Mouse (Mus musculus) forebrain, embryonic 12.5 days (tissue): ENCODE results near the gene Mthfr. TPM values are rescaled to one million over a fixed set of nuclear protein-coding genes. Genes with fewer than 3 reads are reported as not detected.
"Not testable (repeated sequence)": the region's sequence is repeated elsewhere in the genome, so short reads cannot be mapped to it uniquely, and the experiment has no call there.

Experiments used
- ATAC-seq: fragments of 200-750 bp; cut with Nextera tagmentation; 2 replicates; pipeline ENCODE4 v1.8.0; 2017; ENCODE audit warnings: moderate TSS enrichment; ENCODE audit not compliant: low FRiP score
- H3K27ac ChIP-seq: fragments of 300-500 bp; sonication (generic); 2 replicates; pipeline ENCODE4 v1.5.1; 2016; ENCODE audit warnings: mild to moderate bottlenecking
- H3K27me3 ChIP-seq: fragments of 300-500 bp; sonication (generic); 2 replicates; pipeline ENCODE4 v1.6.1; 2016; ENCODE audit warnings: mild to moderate bottlenecking
- H3K36me3 ChIP-seq: fragments of 300-500 bp; sonication (generic); replicated peaks from 2 replicates; pipeline ENCODE4 v1.6.1; 2016; ENCODE audit warnings: mild to moderate bottlenecking
- H3K4me1 ChIP-seq: fragments of 300-500 bp; sonication (generic); 2 replicates; pipeline ENCODE4 v1.6.1; 2016
- H3K4me2 ChIP-seq: fragments of 300-500 bp; sonication (generic); 2 replicates; pipeline ENCODE4 v1.6.1; 2016; ENCODE audit warnings: mild to moderate bottlenecking, moderate library complexity
- H3K4me3 ChIP-seq: fragments of 300-500 bp; sonication (generic); replicated peaks from 2 replicates; pipeline ENCODE4 v1.5.1; 2016; ENCODE audit warnings: mild to moderate bottlenecking
- H3K9ac ChIP-seq: fragments of 300-500 bp; sonication (generic); 2 replicates; pipeline ENCODE4 v1.6.1; 2016; ENCODE audit warnings: mild to moderate bottlenecking
- H3K9me3 ChIP-seq: fragments of 300-500 bp; sonication (generic); 2 replicates; pipeline ENCODE4 v1.6.1; 2016
- WGBS: fragments of 180-500 bp; shearing (Covaris S2); methylation state at CpG from one replicate; pipeline ENCODE4 v1.1.7; 2016; 5-methylcytosine and 5-hydroxymethylcytosine counted together
- polyA plus RNA-seq: library from polyadenylated mRNA; unstranded; fragments of >200 nt; fragmentation: Nextera tagmentation; extraction: Ambion mirVana; gene quantifications from 2 replicates; pipeline ENCODE4 v1.2.1, GENCODE M21; 2016

Gene Mthfr
- polyA plus RNA-seq, 1 experiment from 2014 or later: 28.7 TPM

DNA sequence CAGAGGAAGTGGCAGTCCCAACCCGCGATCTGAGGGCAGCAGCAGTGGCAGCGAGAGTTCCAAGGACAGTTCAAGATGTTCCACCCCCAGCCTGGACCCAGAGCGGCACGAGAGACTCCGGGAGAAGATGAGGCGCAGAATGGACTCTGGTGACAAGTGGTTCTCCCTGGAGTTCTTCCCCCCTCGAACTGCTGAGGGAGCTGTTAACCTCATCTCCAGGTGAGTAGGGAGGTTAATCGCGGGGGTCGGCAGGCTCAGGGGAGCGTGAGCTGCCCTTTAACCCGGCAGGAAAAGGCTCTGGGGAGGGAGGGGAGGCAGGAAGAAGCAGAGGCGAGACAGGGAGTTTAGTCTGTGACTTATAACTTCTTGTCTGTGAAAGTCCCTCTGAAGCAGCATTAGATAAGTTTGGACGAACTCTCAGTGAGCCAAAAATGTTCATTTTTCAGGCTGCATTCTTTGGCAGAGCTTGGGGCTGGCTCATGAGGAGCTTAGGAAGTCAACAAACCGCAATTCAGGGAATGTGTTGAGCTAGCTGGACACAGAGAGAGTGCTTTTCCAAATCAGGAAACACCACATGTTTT lies 2.8 kb downstream of the Mthfr start:
- Histone ChIP-seq H3K9ac (peak overlapping the region; percentile 66), H3K4me3 (peak overlapping the region; percentile 45), H3K36me3 (peaks cover 34% of the 10 kb centered on the region), H3K27me3 (no peaks in the 10 kb centered on the region), H3K4me1 (peaks cover 69% of the 10 kb centered on the region), H3K4me2 (peak overlapping the region; percentile 64), H3K27ac (peak overlapping the region; percentile 83), H3K9me3 (no peaks in the 10 kb centered on the region)
- no peak for ATAC-seq
- WGBS: 6% methylated on average over 16 of the region's 16 CpGs

DNA sequence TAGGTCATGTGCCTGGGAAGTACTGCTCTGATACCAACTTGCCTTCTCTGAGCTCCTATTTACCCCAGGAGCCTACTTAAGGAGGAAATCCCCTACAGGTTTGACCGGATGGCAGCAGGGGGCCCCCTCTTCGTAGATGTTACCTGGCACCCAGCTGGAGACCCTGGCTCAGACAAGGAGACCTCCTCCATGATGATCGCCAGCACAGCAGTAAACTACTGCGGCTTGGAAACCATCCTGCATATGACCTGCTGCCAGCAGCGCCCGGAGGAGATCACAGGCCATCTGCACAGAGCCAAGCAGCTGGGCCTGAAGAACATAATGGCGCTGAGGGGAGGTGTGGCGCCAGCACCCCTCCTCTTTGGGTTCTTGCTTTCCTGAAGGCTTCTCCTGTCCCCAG lies 4.5 kb downstream of the Mthfr start:
- WGBS: 93% methylated on average over 7 of the region's 8 CpGs
- peaks cover 60% of the 10 kb centered on the region for H3K4me1 ChIP-seq
- not testable (repeated sequence) for H3K9me3 ChIP-seq

DNA sequence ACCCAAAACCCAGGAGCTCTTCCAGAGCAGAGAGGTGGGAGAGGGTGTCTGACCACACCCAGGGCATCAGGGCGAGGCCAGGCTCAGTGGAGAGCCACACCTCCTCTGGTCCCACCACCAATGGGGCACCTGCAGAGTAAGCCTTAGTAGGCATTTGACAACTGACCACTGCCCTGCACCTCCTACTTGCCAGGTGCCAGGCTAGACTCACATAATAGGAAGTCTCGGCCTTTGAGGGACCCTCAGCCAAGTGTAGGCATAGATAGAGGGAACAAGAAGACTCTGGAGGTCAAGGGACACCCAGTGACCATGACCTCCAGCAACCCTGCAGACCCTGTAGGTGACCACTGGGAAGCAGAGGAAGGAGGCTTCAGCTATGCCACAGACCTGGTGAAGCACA lies 5.2 kb downstream of the Mthfr start:
- no peak overlapping the region for H3K4me2 ChIP-seq
- no peak overlapping the region for H3K4me3 ChIP-seq
- 100% methylated on average over 2 of the region's 2 CpGs for WGBS
- no peak overlapping the region for H3K9ac ChIP-seq
- peaks cover 58% of the 10 kb centered on the region for H3K4me1 ChIP-seq
- no peak overlapping the region for H3K27ac ChIP-seq
- ATAC-seq: no peak
- no peaks in the 10 kb centered on the region for H3K27me3 ChIP-seq
- H3K9me3 ChIP-seq: no peaks in the 10 kb centered on the region
- H3K36me3 ChIP-seq: peaks cover 52% of the 10 kb centered on the region

More for the DNA sequence above, 4.5 kb downstream of the Mthfr start:
- not testable (repeated sequence) for H3K27ac ChIP-seq, H3K27me3 ChIP-seq, ATAC-seq, H3K9ac ChIP-seq, H3K4me3 ChIP-seq
- 0 out of 2 replicates have a peak overlapping the region, but pooled peaks have one; percentile 13 for H3K4me2 ChIP-seq
- peaks cover 44% of the 10 kb centered on the region for H3K36me3 ChIP-seq

DNA sequence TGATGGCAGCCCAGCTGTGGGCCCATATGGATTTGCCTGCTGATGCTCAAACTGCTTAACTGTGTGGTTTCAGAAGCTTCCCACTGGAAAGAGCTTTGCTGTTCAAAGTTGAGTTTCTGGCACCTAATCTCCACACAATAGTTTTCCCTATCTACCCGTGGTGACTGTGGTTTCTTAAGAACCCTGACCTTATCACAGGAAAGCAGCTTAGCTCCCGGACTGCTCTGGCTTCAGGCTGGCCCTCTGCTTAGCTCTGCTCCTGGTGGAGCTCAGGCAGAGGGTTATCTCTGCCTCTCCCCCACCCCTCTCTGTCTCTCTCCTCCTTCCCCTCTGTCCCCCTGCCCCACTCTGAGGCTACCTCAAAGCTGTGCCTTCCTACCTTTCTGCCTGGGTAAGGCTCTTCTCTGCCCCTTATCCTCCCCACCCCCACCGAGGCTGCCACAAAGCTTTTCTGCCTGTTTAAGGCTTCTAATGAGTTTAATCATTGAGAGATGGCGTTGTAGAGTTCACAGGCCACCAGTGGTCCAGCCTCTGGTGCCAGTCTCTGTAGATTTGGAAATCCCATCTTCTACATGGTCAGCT lies 7.7 kb downstream of the Mthfr start:
- Histone ChIP-seq H3K4me1 (peaks cover 34% of the 10 kb centered on the region), H3K4me3 (no peak overlapping the region), H3K9me3 (no peaks in the 10 kb centered on the region), H3K27ac (no peak overlapping the region), H3K27me3 (no peaks in the 10 kb centered on the region), H3K4me2 (no peak overlapping the region), H3K36me3 (peaks cover 74% of the 10 kb centered on the region), H3K9ac (0 out of 2 replicates have a peak overlapping the region, but pooled peaks have one; percentile 12)
- 50% methylated on average over 4 of the region's 4 CpGs for WGBS
- no peak for ATAC-seq

DNA sequence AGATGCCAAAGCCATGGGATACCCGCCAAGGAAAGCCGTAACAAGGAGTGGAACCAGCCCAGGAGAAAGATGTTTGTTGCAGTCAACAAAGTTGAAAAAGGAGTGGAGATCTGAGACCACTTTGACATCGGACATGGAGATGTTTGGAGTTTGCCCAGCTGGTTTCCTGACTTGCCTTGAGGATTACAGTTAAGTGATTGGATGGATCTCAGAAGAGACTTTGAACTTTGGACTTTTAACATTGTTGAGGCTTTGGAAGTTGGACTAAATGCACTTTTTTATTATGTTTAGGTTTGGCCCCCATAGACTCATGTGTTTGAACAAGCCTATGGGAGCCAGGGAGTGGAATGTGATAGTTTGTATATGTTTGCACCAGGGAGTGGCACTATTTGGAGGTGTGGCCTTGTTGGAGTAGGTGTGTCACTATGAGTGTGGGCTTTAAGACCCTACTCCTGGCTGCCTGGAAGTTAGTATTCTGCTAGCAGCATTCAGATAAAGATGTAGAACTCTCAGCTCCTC lies 11.6 kb downstream of the Mthfr start:
- H3K27ac ChIP-seq, ATAC-seq, H3K27me3 ChIP-seq, H3K4me2 ChIP-seq, H3K4me3 ChIP-seq, H3K9me3 ChIP-seq, H3K4me1 ChIP-seq, H3K9ac ChIP-seq: not testable (repeated sequence)
- 94% methylated on average over 3 of the region's 3 CpGs for WGBS
- peaks cover 88% of the 10 kb centered on the region for H3K36me3 ChIP-seq

DNA sequence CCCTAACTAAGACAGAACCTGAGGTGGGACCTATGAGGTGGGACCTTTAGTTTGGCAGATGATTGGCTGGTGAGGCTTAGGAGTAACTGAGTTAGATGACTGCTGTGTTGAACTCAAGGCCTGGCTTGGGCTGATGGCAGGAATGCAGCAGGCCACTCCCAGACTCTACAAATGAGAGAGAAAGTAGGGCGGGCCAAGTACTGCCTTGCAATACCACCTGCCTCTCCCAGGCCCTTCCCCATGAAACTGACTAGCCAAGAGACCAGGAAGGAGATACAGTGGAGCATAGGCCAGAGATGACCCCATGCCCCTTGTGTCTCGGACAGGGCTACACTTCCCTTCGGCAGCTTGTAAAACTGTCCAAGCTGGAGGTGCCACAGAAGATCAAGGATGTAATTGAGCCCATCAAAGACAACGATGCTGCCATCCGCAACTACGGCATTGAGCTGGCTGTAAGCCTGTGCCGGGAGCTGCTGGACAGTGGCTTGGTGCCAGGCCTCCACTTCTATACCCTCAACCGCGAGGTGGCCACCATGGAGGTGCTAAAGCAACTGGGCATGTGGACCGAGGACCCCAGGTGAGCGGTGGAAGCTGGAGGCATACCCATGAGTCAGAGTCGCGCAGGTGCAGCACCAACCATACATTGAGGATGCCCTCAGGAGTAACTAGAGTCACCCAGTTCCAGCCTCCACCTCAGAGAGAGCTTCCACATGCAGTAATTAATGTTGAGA lies 12.3 kb downstream of the Mthfr start:
- Histone ChIP-seq H3K9me3 (no peaks in the 10 kb centered on the region), H3K4me3 (no peak overlapping the region), H3K9ac (no peak overlapping the region), H3K36me3 (peaks cover 88% of the 10 kb centered on the region), H3K4me2 (no peak overlapping the region), H3K27ac (no peak overlapping the region), H3K27me3 (no peaks in the 10 kb centered on the region), H3K4me1 (peaks cover 4% of the 10 kb centered on the region; the same call in 1 of the 2 replicates)
- WGBS: 95% methylated on average over 13 of the region's 13 CpGs
- no peak for ATAC-seq

DNA sequence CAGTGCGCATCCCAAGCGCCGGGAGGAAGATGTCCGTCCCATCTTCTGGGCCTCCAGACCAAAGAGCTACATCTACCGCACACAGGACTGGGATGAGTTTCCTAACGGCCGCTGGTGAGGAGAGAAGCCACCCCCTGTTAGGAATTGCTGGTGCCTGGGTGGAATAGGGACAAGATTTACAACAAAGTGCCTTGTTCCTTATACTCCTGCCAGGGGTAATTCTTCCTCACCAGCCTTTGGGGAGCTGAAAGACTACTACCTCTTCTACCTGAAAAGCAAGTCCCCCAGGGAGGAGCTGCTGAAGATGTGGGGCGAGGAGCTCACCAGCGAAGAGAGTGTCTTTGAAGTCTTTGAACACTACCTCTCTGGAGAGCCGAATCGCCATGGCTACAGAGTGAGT lies 13.0 kb downstream of the Mthfr start:
- WGBS: 87% methylated on average over 11 of the region's 11 CpGs
- Histone ChIP-seq H3K9me3 (no peaks in the 10 kb centered on the region), H3K27ac (no peak overlapping the region), H3K9ac (no peak overlapping the region), H3K4me2 (no peak overlapping the region), H3K36me3 (peaks cover 91% of the 10 kb centered on the region), H3K4me1 (no peaks in the 10 kb centered on the region), H3K4me3 (no peak overlapping the region), H3K27me3 (no peaks in the 10 kb centered on the region)
- ATAC-seq: no peak

DNA sequence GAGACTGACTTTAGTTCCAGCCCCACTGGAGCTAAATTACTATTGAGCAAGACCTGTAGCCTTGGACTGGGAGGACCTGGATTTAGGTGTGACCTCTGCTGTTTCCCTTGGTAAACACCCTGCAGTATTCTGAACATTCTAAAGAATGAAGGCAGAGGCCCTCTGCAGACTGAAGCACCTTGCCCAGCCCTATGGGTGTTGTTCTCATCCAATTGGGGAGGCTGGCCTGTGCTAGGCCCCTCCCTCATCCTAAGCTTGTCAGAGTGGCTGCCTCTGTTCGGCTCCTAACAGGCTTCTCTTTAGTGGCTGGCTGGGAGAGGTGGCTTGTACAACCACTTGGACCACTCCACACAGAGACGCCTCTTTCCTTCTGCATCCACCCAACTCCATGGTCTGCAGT lies 14.1 kb downstream of the Mthfr start:
- Histone ChIP-seq H3K27ac (no peak overlapping the region), H3K4me2 (no peak overlapping the region), H3K9me3 (no peaks in the 10 kb centered on the region), H3K36me3 (peaks cover 96% of the 10 kb centered on the region), H3K4me1 (no peaks in the 10 kb centered on the region), H3K9ac (no peak overlapping the region), H3K27me3 (no peaks in the 10 kb centered on the region), H3K4me3 (no peak overlapping the region)
- 57% methylated on average over 2 of the region's 2 CpGs for WGBS
- ATAC-seq: no peak

DNA sequence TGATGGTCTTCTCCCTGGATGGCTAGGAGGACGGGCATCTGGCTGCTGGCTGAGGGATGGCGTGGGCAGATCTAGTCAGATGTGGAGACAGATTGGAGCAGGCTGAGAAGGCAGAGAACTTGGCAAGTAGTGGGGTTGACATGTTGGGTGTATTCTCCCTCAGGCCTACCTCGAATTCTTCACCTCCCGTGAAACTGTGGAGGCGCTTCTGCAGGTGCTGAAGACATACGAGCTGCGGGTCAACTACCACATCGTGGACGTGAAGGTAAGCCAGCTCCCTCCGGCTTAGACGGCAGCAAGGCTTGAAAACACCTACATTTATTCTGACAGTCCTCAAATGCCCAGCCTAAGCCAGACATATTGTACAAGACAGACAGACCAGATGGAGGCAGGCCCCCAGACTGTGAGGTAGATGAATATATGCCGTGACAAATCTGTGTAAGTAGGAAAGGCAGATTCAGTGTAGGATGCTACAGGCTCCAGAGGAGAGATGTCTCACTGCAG lies 14.6 kb downstream of the Mthfr start:
- H3K4me3 ChIP-seq: no peak overlapping the region
- 94% methylated on average over 12 of the region's 12 CpGs for WGBS
- no peak overlapping the region for H3K4me2 ChIP-seq
- H3K9me3 ChIP-seq: no peaks in the 10 kb centered on the region
- peaks cover 96% of the 10 kb centered on the region for H3K36me3 ChIP-seq
- no peaks in the 10 kb centered on the region for H3K4me1 ChIP-seq
- no peak overlapping the region for H3K27ac ChIP-seq
- no peak for ATAC-seq
- H3K27me3 ChIP-seq: no peaks in the 10 kb centered on the region
- H3K9ac ChIP-seq: no peak overlapping the region

DNA sequence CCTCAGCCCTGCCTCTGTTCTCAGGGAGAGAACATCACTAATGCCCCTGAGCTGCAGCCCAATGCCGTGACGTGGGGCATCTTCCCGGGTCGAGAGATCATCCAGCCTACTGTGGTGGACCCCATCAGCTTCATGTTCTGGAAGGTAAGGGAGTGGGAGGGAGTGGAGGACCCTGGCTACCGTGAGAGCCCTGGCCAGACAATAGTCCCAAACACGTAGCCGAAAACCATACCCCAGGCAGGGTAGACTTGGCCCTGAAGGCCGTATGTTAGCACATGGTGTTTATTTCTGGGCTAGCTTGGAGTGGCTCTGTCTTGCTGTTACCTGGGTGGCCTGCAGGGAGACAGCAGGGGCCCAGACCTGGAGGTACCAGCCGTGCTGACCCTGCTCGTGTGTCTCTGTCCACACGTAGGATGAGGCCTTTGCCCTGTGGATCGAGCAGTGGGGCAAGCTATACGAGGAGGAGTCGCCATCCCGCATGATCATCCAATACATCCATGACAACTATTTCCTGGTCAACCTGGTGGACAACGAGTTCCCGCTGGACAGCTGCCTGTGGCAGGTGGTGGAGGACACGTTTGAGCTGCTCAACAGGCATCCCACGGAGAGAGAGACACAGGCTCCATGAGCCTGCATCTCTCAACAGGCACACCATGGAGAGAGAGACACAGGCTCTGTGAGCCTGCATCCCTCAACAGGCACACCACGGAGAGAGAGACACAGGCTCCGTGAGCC lies 16.3 kb downstream of the Mthfr start:
- H3K36me3 ChIP-seq: peaks cover 89% of the 10 kb centered on the region
- no peaks in the 10 kb centered on the region for H3K27me3 ChIP-seq
- no peak overlapping the region for H3K4me3 ChIP-seq
- ATAC-seq: no peak
- H3K4me1 ChIP-seq: no peaks in the 10 kb centered on the region
- H3K9me3 ChIP-seq: no peaks in the 10 kb centered on the region
- no peak overlapping the region for H3K27ac ChIP-seq
- H3K9ac ChIP-seq: no peak overlapping the region
- H3K4me2 ChIP-seq: no peak overlapping the region
- WGBS: 92% methylated on average over 21 of the region's 21 CpGs

DNA sequence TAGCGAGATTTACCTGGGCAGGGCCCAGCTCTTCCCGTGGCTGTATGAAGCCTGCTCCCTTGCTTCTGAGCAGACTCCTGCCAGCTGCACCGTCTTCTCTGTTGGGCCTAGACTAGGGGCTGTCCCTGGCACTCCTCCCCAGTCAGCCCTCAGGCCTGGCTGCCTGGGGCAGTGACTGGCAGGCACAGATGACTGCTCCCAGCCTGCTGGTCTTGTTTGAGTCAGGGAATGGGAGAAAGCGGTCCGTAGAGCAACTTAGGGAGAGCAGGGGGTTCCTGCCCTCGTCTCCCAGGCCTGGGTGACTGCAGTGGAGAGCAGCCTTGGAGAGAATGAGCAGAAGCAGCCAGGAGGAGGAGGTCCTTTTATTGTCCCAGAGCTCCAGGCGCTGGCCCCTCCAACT lies 17.4 kb downstream of the Mthfr start:
- Histone ChIP-seq H3K4me3 (no peak overlapping the region), H3K36me3 (peaks cover 78% of the 10 kb centered on the region)
- no peak for ATAC-seq

DNA sequence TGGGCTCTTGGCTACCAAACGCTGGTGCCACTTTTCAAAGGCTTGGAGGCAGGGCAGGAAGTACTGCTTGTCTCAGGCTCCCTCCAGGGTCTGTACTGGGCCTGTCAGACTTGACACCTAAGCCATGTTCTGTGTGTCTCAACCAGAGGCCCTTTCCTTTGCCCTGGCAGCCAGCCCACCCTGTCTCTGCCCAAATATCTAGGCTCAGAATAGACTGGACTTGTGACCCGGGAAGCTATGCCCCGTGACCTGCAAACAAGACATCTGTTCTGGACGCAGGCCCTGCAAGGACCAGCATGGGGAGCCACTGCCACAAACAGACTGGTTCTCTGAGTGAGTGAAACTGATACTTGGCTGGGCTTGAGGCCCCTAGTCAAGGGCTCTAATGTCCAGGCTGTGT lies 17.9 kb downstream of the Mthfr start:
- H3K4me2 ChIP-seq: no peak overlapping the region
- H3K27me3 ChIP-seq: no peaks in the 10 kb centered on the region
- H3K4me3 ChIP-seq: no peak overlapping the region
- 86% methylated on average over 4 of the region's 4 CpGs for WGBS
- H3K36me3 ChIP-seq: peaks cover 73% of the 10 kb centered on the region
- no peaks in the 10 kb centered on the region for H3K4me1 ChIP-seq
- no peak overlapping the region for H3K27ac ChIP-seq
- ATAC-seq: no peak
- no peak overlapping the region for H3K9ac ChIP-seq
- no peaks in the 10 kb centered on the region for H3K9me3 ChIP-seq

More for the DNA sequence above, 17.4 kb downstream of the Mthfr start:
- H3K27ac ChIP-seq: no peak overlapping the region
- H3K4me2 ChIP-seq: no peak overlapping the region
- H3K27me3 ChIP-seq: no peaks in the 10 kb centered on the region
- no peak overlapping the region for H3K9ac ChIP-seq
- H3K4me1 ChIP-seq: no peaks in the 10 kb centered on the region
- WGBS: 85% methylated on average over 7 of the region's 7 CpGs
- H3K9me3 ChIP-seq: no peaks in the 10 kb centered on the region
